Mouse (Mus musculus): ENCODE measurements around the gene Aldh16a1. TPM values are rescaled to one million over a fixed set of nuclear protein-coding genes. Genes with fewer than 3 reads are reported as not detected.

Gene Aldh16a1
- polyA plus RNA-seq, 2 experiments = 40.0 to 45.6 TPM

GRCm38 (mm10) chr7:45161612-45162473 lies 7.5 kb upstream of the Aldh16a1 start:
- Histone ChIP-seq H3K4me3 (replicated peaks; ENCODE audit: low read length) (peak overlapping the region; percentile 35), H3K27me3 (ENCODE audit: control insufficient read depth, insufficient read depth, low read length) (peaks cover 45% of the 10 kb centered on the region), H3K9me3 (ENCODE audit: control insufficient read depth, low read length) (no peaks in the 10 kb centered on the region), H3K9ac (ENCODE audit: low read depth, low read length, severe bottlenecking) (no peak overlapping the region), H3K27ac (replicated peaks; ENCODE audit: low read depth, low read length) (no peak overlapping the region), H3K4me1 (ENCODE audit: control insufficient read depth, insufficient read depth, low read length) (0 out of 2 replicates have a peak, but pooled peaks cover 4% of the 10 kb centered on the region), H3K36me3 (ENCODE audit: control insufficient read depth, insufficient read depth, low read length) (peaks cover 28% of the 10 kb centered on the region), H3K4me2 (replicated peaks; ENCODE audit: low read depth, low read length, severe bottlenecking) (peak overlapping the region; percentile 60)
- TF ChIP-seq POLR2A (IDR thresholded peaks at IDR 0.05; ENCODE audit: borderline replicate concordance, extremely low read depth, insufficient read depth, insufficient read length) = no peak
- peak; percentile 97 for DNase-seq (ENCODE audit: low spot score)
- WGBS = 4% methylated on average over 33 of the region's 35 CpGs
- ATAC-seq (ENCODE audit: low FRiP score, low read depth) = peak; percentile 93

DNA sequence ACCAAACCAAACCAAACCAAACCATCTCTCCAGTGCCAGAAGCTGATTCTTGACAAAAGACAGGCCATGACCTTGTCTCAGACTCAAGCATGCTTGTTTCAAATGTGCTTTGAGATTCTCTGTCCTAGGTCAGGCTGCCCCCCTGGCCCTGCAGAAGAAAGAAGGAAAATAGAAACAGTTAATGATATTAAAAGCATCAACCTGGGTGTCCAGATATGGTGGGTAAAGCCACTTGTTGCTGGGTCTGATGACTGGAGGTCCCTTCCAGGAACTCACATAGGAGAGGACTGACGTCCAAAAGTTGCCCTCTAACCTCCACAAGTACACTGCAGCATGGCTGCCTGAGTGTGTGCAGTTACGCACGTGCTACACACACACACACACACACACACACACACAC lies 6.5 kb upstream of the Aldh16a1 start:
- no peak overlapping the region for H3K27ac ChIP-seq (replicated peaks; ENCODE audit: low read depth, low read length)
- ATAC-seq (ENCODE audit: low FRiP score, low read depth) (no peak), DNase-seq (ENCODE audit: low spot score) (no peak)
- 0 out of 2 replicates have a peak, but pooled peaks cover 4% of the 10 kb centered on the region for H3K4me1 ChIP-seq (ENCODE audit: control insufficient read depth, insufficient read depth, low read length)
- peaks cover 28% of the 10 kb centered on the region for H3K36me3 ChIP-seq (ENCODE audit: control insufficient read depth, insufficient read depth, low read length)
- WGBS = 88% methylated on average over 3 of the region's 3 CpGs
- no peak overlapping the region for H3K9ac ChIP-seq (ENCODE audit: low read depth, low read length, severe bottlenecking)
- no peak for TF ChIP-seq POLR2A (IDR thresholded peaks at IDR 0.05; ENCODE audit: borderline replicate concordance, extremely low read depth, insufficient read depth, insufficient read length)
- no peak overlapping the region for H3K4me3 ChIP-seq (replicated peaks; ENCODE audit: low read length)
- peaks cover 35% of the 10 kb centered on the region for H3K27me3 ChIP-seq (ENCODE audit: control insufficient read depth, insufficient read depth, low read length)
- H3K9me3 ChIP-seq (ENCODE audit: control insufficient read depth, low read length) = no peaks in the 10 kb centered on the region
- no peak overlapping the region for H3K4me2 ChIP-seq (replicated peaks; ENCODE audit: low read depth, low read length, severe bottlenecking)

DNA sequence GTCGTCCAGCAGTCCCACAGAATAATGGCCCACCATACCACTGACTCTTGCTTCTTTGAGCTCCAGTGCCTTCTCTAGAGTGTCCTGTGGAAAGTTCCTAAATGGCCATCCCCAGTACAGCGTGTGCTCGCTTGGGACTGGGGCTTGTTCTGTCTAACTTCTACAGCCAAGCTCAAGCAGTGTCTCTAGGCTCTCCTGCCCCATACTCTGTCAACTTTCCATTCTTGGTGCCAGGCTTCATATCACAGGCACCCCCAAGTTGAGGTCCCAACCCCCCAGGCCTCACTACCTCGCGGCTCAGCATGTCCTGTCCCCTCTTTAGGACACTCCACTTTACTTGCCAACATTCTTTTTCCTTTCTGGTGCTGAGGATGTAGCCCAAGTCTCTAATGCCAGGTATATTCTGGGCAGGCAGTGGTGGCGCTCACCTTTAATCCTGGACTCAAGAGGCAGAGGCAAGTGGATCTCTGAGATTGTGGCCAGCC lies 6.0 kb upstream of the Aldh16a1 start:
- Histone ChIP-seq H3K9ac (ENCODE audit: low read depth, low read length, severe bottlenecking) (no peak overlapping the region), H3K4me1 (ENCODE audit: control insufficient read depth, insufficient read depth, low read length) (0 out of 2 replicates have a peak, but pooled peaks cover 4% of the 10 kb centered on the region), H3K27ac (replicated peaks; ENCODE audit: low read depth, low read length) (no peak overlapping the region), H3K9me3 (ENCODE audit: control insufficient read depth, low read length) (no peaks in the 10 kb centered on the region), H3K36me3 (ENCODE audit: control insufficient read depth, insufficient read depth, low read length) (peaks cover 28% of the 10 kb centered on the region), H3K4me3 (replicated peaks; ENCODE audit: low read length) (no peak overlapping the region), H3K27me3 (ENCODE audit: control insufficient read depth, insufficient read depth, low read length) (peaks cover 30% of the 10 kb centered on the region), H3K4me2 (replicated peaks; ENCODE audit: low read depth, low read length, severe bottlenecking) (no peak overlapping the region)
- 95% methylated on average over 6 of the region's 6 CpGs for WGBS
- no peak for ATAC-seq (ENCODE audit: low FRiP score, low read depth)
- TF ChIP-seq POLR2A (IDR thresholded peaks at IDR 0.05; ENCODE audit: borderline replicate concordance, extremely low read depth, insufficient read depth, insufficient read length) = no peak
- DNase-seq (ENCODE audit: low spot score) = no peak

GRCm38 (mm10) chr7:45158991-45159390 lies 4.6 kb upstream of the Aldh16a1 start:
- Histone ChIP-seq H3K9me3 (ENCODE audit: control insufficient read depth, low read length) (no peaks in the 10 kb centered on the region), H3K9ac (ENCODE audit: low read depth, low read length, severe bottlenecking) (no peak overlapping the region), H3K4me2 (replicated peaks; ENCODE audit: low read depth, low read length, severe bottlenecking) (no peak overlapping the region), H3K27ac (replicated peaks; ENCODE audit: low read depth, low read length) (no peak overlapping the region), H3K27me3 (ENCODE audit: control insufficient read depth, insufficient read depth, low read length) (peaks cover 16% of the 10 kb centered on the region), H3K36me3 (ENCODE audit: control insufficient read depth, insufficient read depth, low read length) (peaks cover 28% of the 10 kb centered on the region), H3K4me1 (ENCODE audit: control insufficient read depth, insufficient read depth, low read length) (peaks cover 3% of the 10 kb centered on the region; the same call in 1 of the 2 replicates), H3K4me3 (replicated peaks; ENCODE audit: low read length) (no peak overlapping the region)
- no peak for TF ChIP-seq POLR2A (IDR thresholded peaks at IDR 0.05; ENCODE audit: borderline replicate concordance, extremely low read depth, insufficient read depth, insufficient read length)
- DNase-seq (ENCODE audit: low spot score) = no peak
- no peak for ATAC-seq (ENCODE audit: low FRiP score, low read depth)
- 90% methylated on average over 6 of the region's 6 CpGs for WGBS

- Histone ChIP-seq H3K9me3 (ENCODE audit: control insufficient read depth, low read length) (no peaks in the 10 kb centered on the region), H3K9ac (ENCODE audit: low read depth, low read length, severe bottlenecking) (no peak overlapping the region), H3K4me2 (replicated peaks; ENCODE audit: low read depth, low read length, severe bottlenecking) (no peak overlapping the region), H3K4me1 (ENCODE audit: control insufficient read depth, insufficient read depth, low read length) (peaks cover 2% of the 10 kb centered on the region; the same call in 1 of the 2 replicates), H3K36me3 (ENCODE audit: control insufficient read depth, insufficient read depth, low read length) (peaks cover 28% of the 10 kb centered on the region), H3K27ac (replicated peaks; ENCODE audit: low read depth, low read length) (no peak overlapping the region), H3K27me3 (ENCODE audit: control insufficient read depth, insufficient read depth, low read length) (peaks cover 1% of the 10 kb centered on the region; the same call in 1 of the 2 replicates), H3K4me3 (replicated peaks; ENCODE audit: low read length) (no peak overlapping the region)
- WGBS = 90% methylated on average over 14 of the region's 14 CpGs
- no peak for ATAC-seq (ENCODE audit: low FRiP score, low read depth)
- TF ChIP-seq POLR2A (IDR thresholded peaks at IDR 0.05; ENCODE audit: borderline replicate concordance, extremely low read depth, insufficient read depth, insufficient read length) = no peak
- no peak for DNase-seq (ENCODE audit: low spot score)
Measured at GRCm38 (mm10) chr7:45157459-45157858, 3.1 kb upstream of the Aldh16a1 start.
